Mouse (Mus musculus) mature B cell (primary cell): ENCODE data around the gene Gm11444.

Experiments used
- in situ Hi-C: fragments of 300-500 bp; cut with MboI; formaldehyde crosslinking; loops from 2 replicates; pipeline ENCODE4 v1.14.3; 2019

The Gm11444 gene

GRCm38 (mm10) chr11:85850233-85850632 is at the start of gene Gm11444:
TSS of gene Gm11444 (minus strand) at chr11:85850333.
- in situ Hi-C loops: no loop called here

GRCm38 (mm10) chr11:85896335-85896985 is 46.3 kb upstream of the Gm11444 start:
- in situ Hi-C loops: no loop called here

GRCm38 (mm10) chr11:85894731-85895545 is 44.8 kb upstream of the Gm11444 start:
- in situ Hi-C loops: no loop called here

- in situ Hi-C loops: no loop called here
These were observed 44.0 kb upstream of the Gm11444 start for GRCm38 (mm10) chr11:85894136-85894530.

GRCm38 (mm10) chr11:85893400-85894135 is 43.4 kb upstream of the Gm11444 start:
- in situ Hi-C loops: no loop called here

- in situ Hi-C loops: no loop called here
These were observed 42.6 kb upstream of the Gm11444 start for GRCm38 (mm10) chr11:85892771-85893170.

GRCm38 (mm10) chr11:85891692-85892040 is 41.5 kb upstream of the Gm11444 start:
- in situ Hi-C loops: no loop called here

- in situ Hi-C loops: no loop called here
These were observed 41.0 kb upstream of the Gm11444 start for GRCm38 (mm10) chr11:85891010-85891691.

GRCm38 (mm10) chr11:85890563-85890845 is 40.4 kb upstream of the Gm11444 start:
- in situ Hi-C loops: no loop called here

- in situ Hi-C loops: no loop called here
These were observed 39.8 kb upstream of the Gm11444 start for GRCm38 (mm10) chr11:85889730-85890562.

- in situ Hi-C loops: no loop called here
These were observed 39.1 kb upstream of the Gm11444 start for GRCm38 (mm10) chr11:85889056-85889729.

GRCm38 (mm10) chr11:85888451-85888961 is 38.4 kb upstream of the Gm11444 start:
- in situ Hi-C loops: no loop called here

- in situ Hi-C loops: no loop called here
These were observed 37.8 kb upstream of the Gm11444 start for GRCm38 (mm10) chr11:85887801-85888450.

GRCm38 (mm10) chr11:85887273-85887672 is 37.1 kb upstream of the Gm11444 start:
- in situ Hi-C loops: no loop called here

GRCm38 (mm10) chr11:85886429-85886785 is 36.3 kb upstream of the Gm11444 start:
- in situ Hi-C loops: no loop called here

GRCm38 (mm10) chr11:85885665-85886428 is 35.7 kb upstream of the Gm11444 start, which contains the start of gene Tbx4:
TSS of gene Tbx4 (plus strand) at chr11:85886422.
- in situ Hi-C loops: no loop called here

- in situ Hi-C loops: no loop called here
These were observed 34.4 kb upstream of the Gm11444 start for GRCm38 (mm10) chr11:85884498-85884897.

GRCm38 (mm10) chr11:85876059-85876788 is 26.1 kb upstream of the Gm11444 start:
- in situ Hi-C loops: no loop called here

- in situ Hi-C loops: no loop called here
These were observed 14.2 kb upstream of the Gm11444 start for GRCm38 (mm10) chr11:85864363-85864762.
